Mouse (Mus musculus): Measurements from ENCODE around the gene Gm14325.
A peak's percentile ranks its signal among the peaks of the same experiment; 100 is the strongest.
"Not testable (repeated sequence)": the region's sequence is repeated elsewhere in the genome, so short reads cannot be mapped to it uniquely, and the experiment has no call there.

Gene Gm14325

GRCm38 (mm10) chr2:177839901-177840663 lies at the start of gene Gm14325:
Gene Gm14325, minus strand, starts transcription at chr2:177840336.
- DNase-seq, result peak; percentile 77

- peak in 1 of 2 experiments; percentile 22 for DNase-seq
These were observed 47.6 kb upstream of the Gm14325 start for GRCm38 (mm10) chr2:177887743-177888142.

GRCm38 (mm10) chr2:177862254-177862653 lies 22.1 kb upstream of the Gm14325 start:
- DNase-seq, result not testable (repeated sequence)

- not testable (repeated sequence) for DNase-seq
These were observed 3.5 kb upstream of the Gm14325 start for GRCm38 (mm10) chr2:177843666-177844065.

GRCm38 (mm10) chr2:177836756-177837155 lies 3.4 kb downstream of the Gm14325 start:
- not testable (repeated sequence) for DNase-seq

- DNase-seq, result not testable (repeated sequence)
These were observed 4.2 kb downstream of the Gm14325 start for GRCm38 (mm10) chr2:177835733-177836536.

GRCm38 (mm10) chr2:177821952-177822351 lies 18.2 kb downstream of the Gm14325 start:
- not testable (repeated sequence) for DNase-seq

GRCm38 (mm10) chr2:177806170-177806569 lies 34.0 kb downstream of the Gm14325 start:
- not testable (repeated sequence) for DNase-seq

- not testable (repeated sequence) for DNase-seq
These were observed 52.8 kb downstream of the Gm14325 start for GRCm38 (mm10) chr2:177787351-177787750.

All from lung, postnatal 4 days (tissue).